Mouse (Mus musculus): Measurements from ENCODE around the gene Fmnl2.
A peak's percentile ranks its signal among the peaks of the same experiment; 100 is the strongest.

Fmnl2 gene

GRCm38 (mm10) chr2:52918094-52918493, 60.4 kb downstream of the Fmnl2 start:
- peak; percentile 56 for DNase-seq

GRCm38 (mm10) chr2:52920701-52921435, 63.2 kb downstream of the Fmnl2 start:
- DNase-seq: no peak

GRCm38 (mm10) chr2:52925062-52925461, 67.4 kb downstream of the Fmnl2 start:
- DNase-seq: no peak

GRCm38 (mm10) chr2:52927381-52927780, 69.7 kb downstream of the Fmnl2 start:
- DNase-seq: peak; percentile 67

- DNase-seq: no peak
These were observed 70.2 kb downstream of the Fmnl2 start for GRCm38 (mm10) chr2:52927858-52928301.

- no peak for DNase-seq
These were observed 70.7 kb downstream of the Fmnl2 start for GRCm38 (mm10) chr2:52928401-52928800.

GRCm38 (mm10) chr2:52930106-52930868, 72.6 kb downstream of the Fmnl2 start:
- peak; percentile 52 for DNase-seq

GRCm38 (mm10) chr2:52931315-52931714, 73.7 kb downstream of the Fmnl2 start:
- DNase-seq: no peak

GRCm38 (mm10) chr2:52935906-52936305, 78.2 kb downstream of the Fmnl2 start:
- no peak for DNase-seq

- DNase-seq: no peak
These were observed 80.9 kb downstream of the Fmnl2 start for GRCm38 (mm10) chr2:52938351-52939074.

GRCm38 (mm10) chr2:52943644-52944423, 86.2 kb downstream of the Fmnl2 start:
- no peak for DNase-seq

GRCm38 (mm10) chr2:52944594-52944993, 86.9 kb downstream of the Fmnl2 start:
- DNase-seq: no peak

GRCm38 (mm10) chr2:52946074-52946473, 88.4 kb downstream of the Fmnl2 start:
- no peak for DNase-seq

GRCm38 (mm10) chr2:52946524-52947186, 89.0 kb downstream of the Fmnl2 start:
- no peak for DNase-seq

GRCm38 (mm10) chr2:52948406-52948805, 90.7 kb downstream of the Fmnl2 start:
- DNase-seq: no peak

GRCm38 (mm10) chr2:52949556-52949955, 91.9 kb downstream of the Fmnl2 start:
- no peak for DNase-seq

- no peak for DNase-seq
These were observed 92.6 kb downstream of the Fmnl2 start for GRCm38 (mm10) chr2:52950226-52950625.

- DNase-seq: no peak
These were observed 94.6 kb downstream of the Fmnl2 start for GRCm38 (mm10) chr2:52952202-52952730.

GRCm38 (mm10) chr2:52955090-52955489, 97.4 kb downstream of the Fmnl2 start:
- DNase-seq: peak; percentile 79

GRCm38 (mm10) chr2:52955831-52956230, 98.2 kb downstream of the Fmnl2 start:
- DNase-seq: no peak

GRCm38 (mm10) chr2:52957771-52958534, 100.3 kb downstream of the Fmnl2 start:
- DNase-seq: no peak

Measured in kidney, adult 9 months (tissue).